Mouse (Mus musculus): ENCODE data around the gene Fgfr2.

The Fgfr2 gene

GRCm38 (mm10) chr7:132887019-132887804 lies 235.9 kb downstream of the Fgfr2 start:
- no peak for DNase-seq (ENCODE audit: low spot score)

GRCm38 (mm10) chr7:132884031-132884430 lies 239.1 kb downstream of the Fgfr2 start:
- no peak for DNase-seq (ENCODE audit: low spot score)

GRCm38 (mm10) chr7:132882343-132882742 lies 240.8 kb downstream of the Fgfr2 start:
- DNase-seq (ENCODE audit: low spot score), result no peak

GRCm38 (mm10) chr7:132880276-132880675 lies 242.9 kb downstream of the Fgfr2 start:
- no peak for DNase-seq (ENCODE audit: low spot score)

- DNase-seq (ENCODE audit: low spot score), result no peak
Observed at GRCm38 (mm10) chr7:132875391-132876086, 247.6 kb downstream of the Fgfr2 start.

- DNase-seq (ENCODE audit: low spot score), result no peak
Observed at GRCm38 (mm10) chr7:132873043-132873442, 250.1 kb downstream of the Fgfr2 start.

GRCm38 (mm10) chr7:132866316-132866715 lies 256.8 kb downstream of the Fgfr2 start:
- no peak for DNase-seq (ENCODE audit: low spot score)

- DNase-seq (ENCODE audit: low spot score), result peak; percentile 72
Observed at GRCm38 (mm10) chr7:132859042-132859958, 263.9 kb downstream of the Fgfr2 start, which contains the start of gene Abraxas2. Gene Abraxas2, plus strand, starts transcription at chr7:132859225.

- no peak for DNase-seq (ENCODE audit: low spot score)
Observed at GRCm38 (mm10) chr7:132858043-132858608, 265.0 kb downstream of the Fgfr2 start.

GRCm38 (mm10) chr7:132856083-132856482 lies 267.1 kb downstream of the Fgfr2 start:
- no peak for DNase-seq (ENCODE audit: low spot score)

GRCm38 (mm10) chr7:132853946-132854345 lies 269.2 kb downstream of the Fgfr2 start:
- DNase-seq (ENCODE audit: low spot score), result no peak

GRCm38 (mm10) chr7:132853361-132853760 lies 269.8 kb downstream of the Fgfr2 start:
- DNase-seq (ENCODE audit: low spot score), result no peak

- peak; percentile 75 for DNase-seq (ENCODE audit: low spot score)
Observed at GRCm38 (mm10) chr7:132852173-132852844, 270.8 kb downstream of the Fgfr2 start, which contains the start of gene Eef1akmt2. Gene Eef1akmt2, minus strand, starts transcription at chr7:132852673.

GRCm38 (mm10) chr7:132843152-132843551 lies 280.0 kb downstream of the Fgfr2 start:
- no peak for DNase-seq (ENCODE audit: low spot score)

- DNase-seq (ENCODE audit: low spot score), result no peak
Observed at GRCm38 (mm10) chr7:132842455-132842854, 280.7 kb downstream of the Fgfr2 start.

GRCm38 (mm10) chr7:132841287-132841686 lies 281.9 kb downstream of the Fgfr2 start:
- no peak for DNase-seq (ENCODE audit: low spot score)

GRCm38 (mm10) chr7:132830955-132831354 lies 292.2 kb downstream of the Fgfr2 start:
- DNase-seq (ENCODE audit: low spot score), result no peak

- DNase-seq (ENCODE audit: low spot score), result no peak
Observed at GRCm38 (mm10) chr7:132824346-132825022, 298.7 kb downstream of the Fgfr2 start.

- no peak for DNase-seq (ENCODE audit: low spot score)
Observed at GRCm38 (mm10) chr7:132823832-132824231, 299.3 kb downstream of the Fgfr2 start.

GRCm38 (mm10) chr7:132820692-132821091 lies 302.5 kb downstream of the Fgfr2 start:
- no peak for DNase-seq (ENCODE audit: low spot score)

- no peak for DNase-seq (ENCODE audit: low spot score)
Observed at GRCm38 (mm10) chr7:132817056-132817455, 306.1 kb downstream of the Fgfr2 start.
